Comparison of ENCODE assay signal across 12 mouse cellular contexts in genomic region chr1:36476426-36476825, GRCm38 (mm10). TPM values are rescaled to one million over a fixed set of nuclear protein-coding genes. Genes with fewer than 3 reads are reported as not detected.
DNase-seq lines count a peak whose midpoint lies in the region; ATAC-seq and TF ChIP-seq lines count a peak whose summit lies in the region.
"Had no signal": no experiment of that assay in that cellular context is flagged by ENCODE, and none has a peak within 500 bp of the region (broad histone marks: within the 10 kb centered on the region; RNA-seq: fewer than 3 reads in every experiment).

No protein-coding gene starts in this region.

- TF ChIP-seq CTCF in kidney, adult 2 months (conservative IDR thresholded peaks at IDR 0.05; ENCODE audit: insufficient read depth, insufficient read length, low read depth, low read length), result no peak
- TF ChIP-seq CTCF in small intestine, adult 2 months (IDR thresholded peaks at IDR 0.05; ENCODE audit: extremely low read depth, insufficient read length, insufficient replicate concordance, low read depth, low read length), result no peak

- peak overlapping the region; percentile 10; the same call in 1 of the 2 replicates for H3K27ac ChIP-seq in kidney, adult 2 months (ENCODE audit: insufficient read depth, low read depth, low read length)
- H3K27ac ChIP-seq in kidney, embryonic 16.5 days (ENCODE audit: low read length), result no peak overlapping the region
- peak overlapping the region; percentile 99 for H3K27ac ChIP-seq in small intestine, adult 2 months (ENCODE audit: insufficient read depth, low read depth, low read length)
- H3K27ac ChIP-seq: hindbrain, embryonic 13.5 days; liver, embryonic 12.5 days; macrophage had no signal

- ATAC-seq in kidney, embryonic 16.5 days (ENCODE audit: low FRiP score, low TSS enrichment), result no peak
- ATAC-seq: liver, embryonic 12.5 days had no signal

- no peaks in the 10 kb centered on the region for H3K9me3 ChIP-seq in kidney, embryonic 16.5 days (ENCODE audit: low read length)
- H3K9me3 ChIP-seq: hindbrain, embryonic 13.5 days; liver, embryonic 12.5 days had no signal

- 43% methylated on average over 7 of the region's 7 CpGs for WGBS in kidney, adult 2 months
- 68% methylated on average over 7 of the region's 7 CpGs for WGBS in kidney, embryonic 16.5 days
- WGBS in small intestine, adult 2 months, result 26% methylated on average over 7 of the region's 7 CpGs

- peak; percentile 40 for DNase-seq in cerebellum, adult 11-12 months
- DNase-seq in cerebellum, adult 11 months, result no peak
- DNase-seq in kidney, adult 2 months, result peak; percentile 89
- peak; percentile 30 for DNase-seq in kidney, postnatal 10 days
- DNase-seq in embryo, embryonic 9.5 days (ENCODE audit: extremely low spot score), result no peak
- DNase-seq in gastrocnemius, postnatal 4 days (ENCODE audit: low spot score in 2 of 2), result no peak
- DNase-seq: adrenal gland, postnatal 25 days had no signal

- TF ChIP-seq POLR2A in kidney, adult 2 months (IDR thresholded peaks at IDR 0.05; ENCODE audit: low read depth, low read length), result no peak
- TF ChIP-seq POLR2A in small intestine, adult 2 months (IDR thresholded peaks at IDR 0.05; ENCODE audit: low read depth, low read length), result no peak

- no peak overlapping the region for H3K4me2 ChIP-seq in kidney, embryonic 16.5 days (replicated peaks; ENCODE audit: low read depth, low read length)

- no peaks in the 10 kb centered on the region for H3K36me3 ChIP-seq in kidney, adult 2 months (ENCODE audit: control insufficient read depth, insufficient read depth, low read length)
- no peaks in the 10 kb centered on the region for H3K36me3 ChIP-seq in kidney, embryonic 16.5 days (ENCODE audit: insufficient read depth, low read length)
- 0 out of 2 replicates have a peak, but pooled peaks cover 9% of the 10 kb centered on the region for H3K36me3 ChIP-seq in small intestine, adult 2 months (ENCODE audit: control insufficient read depth, insufficient read depth, low read length)
- H3K36me3 ChIP-seq: hindbrain, embryonic 13.5 days; liver, embryonic 12.5 days had no signal

- no peaks in the 10 kb centered on the region for H3K27me3 ChIP-seq in kidney, adult 2 months (replicated peaks; ENCODE audit: control insufficient read depth, insufficient read depth, low read length)
- H3K27me3 ChIP-seq in kidney, embryonic 16.5 days (ENCODE audit: insufficient read depth, low read length), result no peaks in the 10 kb centered on the region
- no peaks in the 10 kb centered on the region for H3K27me3 ChIP-seq in small intestine, adult 2 months (ENCODE audit: control insufficient read depth, insufficient read depth, low read length)
- H3K27me3 ChIP-seq: hindbrain, embryonic 13.5 days had no signal

- peaks cover 61% of the 10 kb centered on the region for H3K4me1 ChIP-seq in kidney, adult 2 months (ENCODE audit: control insufficient read depth, insufficient read depth, low read length)
- H3K4me1 ChIP-seq in kidney, embryonic 16.5 days (ENCODE audit: insufficient read depth, low read length), result peaks cover 84% of the 10 kb centered on the region
- H3K4me1 ChIP-seq in small intestine, adult 2 months (ENCODE audit: control insufficient read depth, insufficient read depth, insufficient read length, low read length), result peaks cover 21% of the 10 kb centered on the region

- no peak overlapping the region for H3K9ac ChIP-seq in kidney, embryonic 16.5 days (replicated peaks; ENCODE audit: low read length)
- H3K9ac ChIP-seq: liver, embryonic 12.5 days had no signal

- no peak overlapping the region for H3K4me3 ChIP-seq in kidney, adult 2 months (ENCODE audit: insufficient read depth, low read depth, low read length)
- H3K4me3 ChIP-seq in kidney, embryonic 16.5 days (ENCODE audit: low read length), result no peak overlapping the region
- peak overlapping the region; percentile 56 for H3K4me3 ChIP-seq in small intestine, adult 2 months (ENCODE audit: low read depth, low read length)
- H3K4me3 ChIP-seq: liver, embryonic 12.5 days had no signal

RNA-seq across cellular contexts. Expression of gene Cnnm4, which starts 5.0 kb away (rescaled TPM):
- 14.3 and 15.9 TPM in 2 replicates for polyA plus RNA-seq in kidney, adult 2 months (2012; rRNA removed)
- polyA plus RNA-seq in kidney, embryonic 16.5 days (2015; fragmentation: Nextera tagmentation; extraction: Ambion mirVana), result 13.8 and 13.9 TPM in 2 replicates
- polyA plus RNA-seq in small intestine, adult 2 months (2012; rRNA removed), result 29.1 and 107 TPM in 2 replicates
- 1 to 10 TPM; 6.9 to 8.1 TPM for total RNA-seq in gastrocnemius, postnatal 4 days (2021)

RNA-seq across cellular contexts. Expression of gene Lman2l, which starts 31.4 kb away (rescaled TPM):
- 26.0 and 28.7 TPM in 2 replicates for polyA plus RNA-seq in kidney, adult 2 months (2012; rRNA removed)
- polyA plus RNA-seq in kidney, embryonic 16.5 days (2015; fragmentation: Nextera tagmentation; extraction: Ambion mirVana), result 54.0 and 61.4 TPM in 2 replicates
- polyA plus RNA-seq in small intestine, adult 2 months (2012; rRNA removed), result 3.9 and 5.5 TPM in 2 replicates
- 10 to 100 TPM; 18.1 to 23.0 TPM for total RNA-seq in gastrocnemius, postnatal 4 days (2021)

RNA-seq across cellular contexts. Expression of gene Cnnm3, which starts 35.2 kb away (rescaled TPM):
- polyA plus RNA-seq in kidney, adult 2 months (2012; rRNA removed), result 19.8 and 29.5 TPM in 2 replicates
- 3.5 and 3.7 TPM in 2 replicates for polyA plus RNA-seq in kidney, embryonic 16.5 days (2015; fragmentation: Nextera tagmentation; extraction: Ambion mirVana)
- 7.1 and 13.0 TPM in 2 replicates for polyA plus RNA-seq in small intestine, adult 2 months (2012; rRNA removed)
- 10 to 100 TPM; 25.3 to 26.6 TPM for total RNA-seq in gastrocnemius, postnatal 4 days (2021)

Comparison
In these comparisons a context has a peak if more than half of its experiments do, and no peak if none do; other contexts are left out.
1. DNase-seq: peak in cerebellum, adult 11-12 months (single experiment), kidney, adult 2 months (single experiment) and kidney, postnatal 10 days (single experiment); none in cerebellum, adult 11 months (single experiment), embryo, embryonic 9.5 days (single experiment) and gastrocnemius, postnatal 4 days (0 of 2).